Mouse (Mus musculus) Patski (cell line): ENCODE results near the gene Atp23. TPM values are rescaled to one million over a fixed set of nuclear protein-coding genes. Genes with fewer than 3 reads are reported as not detected.

Source experiments
- ATAC-seq: fragments of 100-300 bp; one replicate; pipeline ENCODE4 v1.8.0; 2021
- CTCF ChIA-PET: fragments of 350-600 bp; sonication (Branson Sonifier 250); formaldehyde crosslinking; loops from one replicate; lab custom pipeline; 2022; ENCODE audit warnings: inconsistent platforms; lab: Charles Lee
- POLR2A ChIA-PET: fragments of 350-600 bp; sonication (Branson Sonifier 250); formaldehyde crosslinking; loops from one replicate; lab custom pipeline; 2022; ENCODE audit warnings: antibody characterized with exemption, inconsistent platforms; lab: Charles Lee
- DNase-seq: peaks from one replicate; pipeline ENCODE4 v3.0.0-alpha.2; 2011; ENCODE audit warnings: low read depth, low spot score
- H3K27me3 ChIP-seq: fragments of 371-371 bp; one replicate; pipeline ENCODE4 v1.5.1; 2021
- CTCF ChIP-seq: fragments of 100-300 bp; IDR thresholded peaks from one replicate; pipeline ENCODE4 v1.5.1; 2021
- in situ Hi-C: fragments of 300-500 bp; cut with MboI; formaldehyde crosslinking; loops from 3 replicates; pipeline ENCODE4 v1.11.1; 2018; ENCODE audit warnings: low pct_unique_long_range_greater_than_20kb, mixed read lengths
- polyA plus RNA-seq: library from polyadenylated mRNA; unstranded; gene quantifications from one replicate; pipeline ENCODE4 v1.2.3, GENCODE M21; 2021

The Atp23 gene
- polyA plus RNA-seq, result 14.5 TPM

DNA sequence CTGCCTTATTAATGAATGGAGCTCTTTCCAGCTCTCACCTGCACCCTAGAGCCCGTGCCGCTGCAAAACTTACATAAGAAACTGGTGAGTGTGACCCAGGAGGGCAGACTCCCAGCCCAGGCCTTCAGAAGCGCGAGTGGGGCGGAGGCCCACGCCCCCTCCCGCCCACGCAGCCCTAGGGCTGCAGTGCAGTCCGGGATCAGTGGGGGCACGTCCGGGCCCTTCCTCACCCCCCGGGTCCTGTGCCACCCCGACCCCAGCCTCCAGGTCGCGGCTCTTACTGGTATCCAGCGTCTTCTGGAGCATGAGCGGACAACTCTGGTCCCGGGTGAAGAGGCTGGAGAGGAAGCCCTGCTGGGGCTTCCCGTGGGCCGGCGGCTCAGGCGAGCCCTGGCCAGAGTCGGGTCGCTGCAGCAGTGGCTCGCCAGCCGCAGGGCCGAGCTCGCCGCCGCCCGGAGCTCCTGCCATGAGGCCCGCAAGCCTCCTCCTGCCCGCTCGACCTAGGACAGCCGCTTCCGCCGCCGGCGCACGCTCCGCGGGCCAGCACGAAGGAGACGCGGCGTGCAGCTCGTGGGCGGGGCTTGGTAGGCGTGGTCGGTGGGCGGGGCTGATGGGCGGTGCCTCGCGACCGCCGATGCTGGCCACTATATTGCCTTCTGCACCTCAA is at the start of gene Atp23:
Atp23 (minus strand) TSS at position 535 of the 667 bp plus-strand sequence.
- H3K27me3 ChIP-seq, result no peaks in the 10 kb centered on the region
- DNase-seq (no peak), ATAC-seq (peak; percentile 90)
- POLR2A ChIA-PET, result no interaction called here
- in situ Hi-C loops, result no loop called here
- CTCF ChIA-PET, result no interaction called here
- no peak for TF ChIP-seq CTCF

DNA sequence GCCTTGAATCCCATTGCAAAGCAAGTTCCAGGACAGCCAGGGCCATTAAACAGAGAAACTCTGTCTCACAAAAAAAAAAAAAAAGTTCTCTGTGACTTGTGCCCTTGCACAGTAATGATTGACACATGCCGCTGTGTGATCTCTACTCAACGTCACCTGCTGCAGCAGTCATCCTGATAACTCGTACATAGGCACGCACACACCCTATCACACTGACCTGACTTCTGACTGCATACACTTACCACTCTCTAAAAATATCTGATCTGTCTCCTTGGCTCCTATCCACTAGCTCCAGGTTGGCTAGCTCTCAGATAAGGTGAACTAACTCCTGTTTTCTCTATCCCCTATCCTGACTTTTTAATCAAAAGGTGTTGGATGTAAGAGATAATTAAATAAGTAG is 49.4 kb upstream of the Atp23 start:
- POLR2A ChIA-PET, result interaction anchor here (0.6 kb wide), 1 partner anchor 863 kb away, joined by 3 read pairs; no protein-coding TSS in a partner anchor
- CTCF ChIA-PET, result interaction anchor here (0.9 kb wide), 1 partner anchor 14 kb away, joined by 3 read pairs; no protein-coding TSS in a partner anchor
- ATAC-seq (no peak), DNase-seq (no peak)
- no peaks in the 10 kb centered on the region for H3K27me3 ChIP-seq
- in situ Hi-C loops, result no loop called here
- TF ChIP-seq CTCF, result no peak

DNA sequence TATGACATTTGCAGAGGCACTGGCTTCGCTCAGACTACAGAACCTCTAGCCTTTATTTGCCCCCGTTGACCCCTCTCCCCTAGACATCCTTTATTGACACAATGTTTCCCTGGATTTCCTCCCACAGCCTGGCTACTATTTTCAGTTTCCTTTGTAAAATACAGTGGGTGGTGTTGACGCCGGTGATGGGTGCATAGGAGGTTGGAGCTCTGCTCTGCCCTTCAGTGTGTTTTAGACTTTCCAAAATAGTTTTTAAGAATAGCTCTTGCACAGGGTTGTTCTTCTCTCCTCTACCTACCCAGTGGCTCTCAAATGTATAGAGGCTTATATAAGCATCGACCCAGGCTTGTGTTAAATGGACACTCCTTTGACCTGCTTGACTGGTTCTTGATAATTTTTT is 48.7 kb upstream of the Atp23 start:
- no peak for DNase-seq
- in situ Hi-C loops, result no loop called here
- CTCF ChIA-PET, result no interaction called here
- H3K27me3 ChIP-seq, result no peaks in the 10 kb centered on the region
- no peak for ATAC-seq
- TF ChIP-seq CTCF, result no peak
- POLR2A ChIA-PET, result interaction anchor here (0.5 kb wide), 1 partner anchor 20 kb away, joined by 3 read pairs; no protein-coding TSS in a partner anchor

DNA sequence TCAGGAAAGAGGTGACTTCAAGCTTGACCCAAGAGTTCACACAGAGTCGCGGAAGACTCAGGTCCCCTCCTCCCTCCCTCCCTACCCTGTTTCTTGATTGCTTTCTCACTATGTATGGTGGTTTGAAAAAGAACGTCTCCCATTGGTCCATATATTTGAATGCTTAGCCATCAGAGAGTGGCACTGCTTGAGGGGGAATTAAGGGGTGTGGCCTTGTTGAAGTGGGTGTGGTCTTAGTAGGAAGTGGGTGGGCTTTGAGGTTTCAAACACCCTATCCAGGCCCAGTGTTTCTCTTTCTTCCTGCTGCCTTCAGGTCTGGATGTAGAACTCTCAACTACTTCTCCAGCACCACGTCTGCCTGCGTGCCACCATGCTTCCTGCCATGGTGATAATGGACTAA is 44.4 kb upstream of the Atp23 start:
- no peak for ATAC-seq
- DNase-seq, result no peak
- ChIA-PET POLR2A (no interaction called here), CTCF (no interaction called here)
- TF ChIP-seq CTCF, result no peak
- in situ Hi-C loops, result no loop called here
- H3K27me3 ChIP-seq, result no peaks in the 10 kb centered on the region

DNA sequence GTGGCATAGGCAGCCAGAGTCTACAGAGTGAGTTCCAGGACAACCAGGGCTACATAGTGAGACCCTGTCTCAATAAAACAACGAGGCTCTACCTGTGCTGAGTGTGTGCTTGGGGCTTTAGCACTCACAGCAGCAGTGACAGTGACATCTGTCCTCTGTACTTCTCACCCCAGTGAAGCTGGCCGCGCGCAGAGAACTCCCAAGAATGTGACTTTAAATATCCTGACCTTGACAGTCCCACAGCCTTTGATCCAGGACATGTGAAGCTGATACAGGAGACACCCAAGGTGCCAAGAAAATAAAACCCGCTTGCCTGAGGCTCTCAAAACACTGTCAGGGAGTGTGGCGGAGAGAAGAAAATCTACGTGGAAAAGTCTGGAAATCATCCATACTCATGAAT is 39.8 kb upstream of the Atp23 start:
- POLR2A ChIA-PET, result no interaction called here
- in situ Hi-C loops, result no loop called here
- CTCF ChIA-PET, result no interaction called here
- TF ChIP-seq CTCF, result no peak
- no peaks in the 10 kb centered on the region for H3K27me3 ChIP-seq
- ATAC-seq, result no peak
- DNase-seq, result no peak

DNA sequence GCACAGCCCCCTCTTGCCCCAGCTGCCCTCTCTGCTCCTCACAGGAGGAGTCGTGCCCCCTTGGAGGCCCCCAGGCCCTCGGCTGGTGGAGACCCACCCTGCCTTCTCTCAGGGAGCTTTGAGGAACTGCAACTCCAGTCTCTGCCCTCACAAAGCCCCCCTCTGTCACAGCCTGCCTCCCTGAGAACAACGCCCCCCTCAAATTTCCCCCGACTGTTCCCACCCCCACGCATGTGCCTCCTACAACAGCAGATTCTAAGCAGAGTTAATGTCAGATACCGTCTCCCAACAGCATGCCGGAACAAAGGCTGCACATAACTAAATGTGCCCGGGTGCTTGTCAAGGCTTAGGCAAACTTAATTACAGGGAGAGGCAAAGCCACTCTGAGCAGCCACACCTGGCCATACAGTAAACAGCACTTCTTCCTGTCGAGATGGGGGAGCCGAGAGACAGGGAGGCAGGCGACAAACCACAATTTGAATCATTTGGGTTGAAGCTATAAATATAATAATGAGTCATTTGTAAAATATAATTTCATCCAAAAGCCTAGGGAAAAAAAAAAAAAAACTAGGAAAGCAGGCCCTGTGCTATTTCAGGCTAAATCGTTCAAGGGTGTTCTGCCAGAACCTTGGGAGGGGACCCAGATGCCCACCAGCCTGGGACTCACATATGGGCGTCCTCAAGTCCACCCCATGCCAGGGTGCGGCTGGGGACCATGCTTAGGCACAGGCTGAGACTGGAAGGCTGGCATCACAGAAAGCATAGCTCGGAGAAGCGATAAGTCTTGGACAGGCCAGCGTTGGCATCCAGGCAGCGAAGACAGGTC is 34.6 kb upstream of the Atp23 start:
- no peak for DNase-seq
- in situ Hi-C loops, result no loop called here
- no peaks in the 10 kb centered on the region for H3K27me3 ChIP-seq
- ChIA-PET CTCF (interaction anchor here (3.6 kb wide), 1 partner anchor 17 kb away, joined by 12 read pairs; no protein-coding TSS in a partner anchor), POLR2A (no interaction called here)
- no peak for ATAC-seq
- no peak for TF ChIP-seq CTCF

DNA sequence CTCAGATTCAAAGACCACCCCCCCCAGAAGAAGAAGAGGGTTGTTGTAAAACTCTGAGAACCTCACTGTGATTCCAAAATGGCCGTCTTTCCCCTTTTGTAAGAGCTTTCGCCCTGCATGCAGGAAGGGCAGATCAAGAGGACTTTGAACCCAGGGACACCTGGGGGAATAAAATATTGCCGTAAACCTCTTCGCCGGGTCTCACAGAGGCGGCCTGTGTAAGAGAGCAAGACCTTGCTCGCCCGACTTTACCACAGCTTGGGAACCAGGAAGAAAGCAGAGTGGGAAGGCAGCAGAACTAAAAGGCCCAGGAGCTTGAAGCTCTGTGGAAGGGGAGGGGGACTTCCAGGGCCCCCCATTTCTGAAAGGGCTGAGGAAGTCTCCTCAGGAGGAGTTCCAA is 34.0 kb upstream of the Atp23 start:
- POLR2A ChIA-PET, result no interaction called here
- no peak for TF ChIP-seq CTCF
- H3K27me3 ChIP-seq, result no peaks in the 10 kb centered on the region
- ATAC-seq (no peak), DNase-seq (no peak)
- in situ Hi-C loops, result no loop called here
- CTCF ChIA-PET, result interaction anchor here (3.6 kb wide), 1 partner anchor 17 kb away, joined by 12 read pairs; no protein-coding TSS in a partner anchor

DNA sequence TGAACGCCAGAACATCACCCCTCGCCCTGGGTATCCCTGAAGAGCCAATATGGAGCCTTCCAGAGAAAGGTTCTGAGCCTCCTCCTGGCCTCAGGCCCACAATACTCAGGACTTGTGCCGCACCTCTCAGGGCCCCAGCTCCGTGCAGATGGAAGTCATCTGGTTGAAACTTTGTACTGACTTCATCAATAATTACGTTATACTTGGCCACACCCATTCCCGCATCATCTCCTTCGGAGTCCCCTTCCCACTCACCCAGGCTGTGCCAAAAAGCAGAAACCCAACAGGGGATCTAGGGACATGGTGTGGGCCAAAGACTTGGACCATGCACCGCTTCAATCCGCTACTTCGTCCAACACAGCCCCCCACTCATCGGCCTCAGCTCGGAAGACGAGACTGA is 33.4 kb upstream of the Atp23 start:
- ChIA-PET CTCF (interaction anchor here (1.1 to 3.6 kb wide), 3 partner anchors 9 to 18 kb away, joined by 3 to 12 read pairs (median 3); no protein-coding TSS in a partner anchor), POLR2A (no interaction called here)
- no peak for ATAC-seq
- no peak for DNase-seq
- in situ Hi-C loops, result no loop called here
- H3K27me3 ChIP-seq, result no peaks in the 10 kb centered on the region
- TF ChIP-seq CTCF, result no peak

DNA sequence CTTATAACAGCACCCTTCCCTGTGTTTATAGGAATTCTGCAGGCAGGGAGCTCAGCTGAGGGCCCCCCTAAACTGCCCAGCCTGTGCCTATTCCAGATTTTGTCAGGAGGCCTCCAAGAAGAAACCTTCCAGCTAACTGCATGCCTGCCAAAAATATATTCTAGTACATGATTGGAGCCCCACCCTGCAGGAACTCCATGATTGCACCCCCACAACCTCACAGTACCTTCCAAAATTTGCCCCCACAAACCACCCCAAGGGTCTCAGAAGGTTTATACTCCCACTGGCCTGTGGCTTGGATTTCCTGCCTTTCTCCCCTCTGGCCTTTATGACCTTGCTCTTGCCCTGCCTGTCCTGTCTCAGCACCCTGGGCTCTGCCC is 30.6 kb upstream of the Atp23 start:
- TF ChIP-seq CTCF, result no peak
- no peaks in the 10 kb centered on the region for H3K27me3 ChIP-seq
- DNase-seq (no peak), ATAC-seq (no peak)
- ChIA-PET POLR2A (no interaction called here), CTCF (interaction anchor here (0.8 kb wide), 1 partner anchor 58 kb away, joined by 3 read pairs; no protein-coding TSS in a partner anchor)
- in situ Hi-C loops, result no loop called here

DNA sequence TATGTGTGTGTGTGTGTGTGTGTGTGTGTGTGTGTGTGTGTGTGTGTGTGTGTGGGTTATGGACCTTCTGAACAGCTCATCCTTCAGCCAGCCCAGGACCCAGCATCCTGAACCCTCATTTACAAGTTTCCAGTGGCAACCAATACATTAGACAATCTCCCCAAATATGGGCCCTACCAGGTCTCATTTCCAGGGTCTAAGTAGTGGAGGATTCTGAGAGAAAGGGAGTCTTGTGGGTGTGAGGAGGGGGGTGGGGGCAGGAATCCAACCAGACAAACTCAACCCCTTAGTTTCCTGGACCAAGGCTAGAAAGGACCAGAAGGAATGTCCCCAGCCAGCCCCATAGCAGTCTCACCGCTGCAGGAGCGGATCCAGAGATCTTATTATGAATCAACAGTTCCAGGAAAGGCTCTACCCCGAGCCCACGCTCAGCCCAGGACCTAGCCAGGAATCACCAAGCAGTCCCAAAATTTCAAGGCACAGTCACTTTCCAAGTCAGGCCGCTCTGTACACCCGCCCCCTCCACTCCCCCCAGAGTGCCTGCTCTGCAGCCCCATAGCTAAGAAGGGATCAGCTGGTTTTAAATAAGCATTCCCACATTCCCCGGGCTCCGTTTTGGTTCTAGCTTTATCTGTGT is 30.1 kb upstream of the Atp23 start:
- ChIA-PET CTCF (interaction anchor here (0.8 kb wide), 1 partner anchor 59 kb away, joined by 3 read pairs; no protein-coding TSS in a partner anchor), POLR2A (no interaction called here)
- ATAC-seq (no peak), DNase-seq (no peak)
- H3K27me3 ChIP-seq, result no peaks in the 10 kb centered on the region
- in situ Hi-C loops, result no loop called here
- TF ChIP-seq CTCF, result no peak
